Mouse (Mus musculus) cerebellum, adult 2 months (tissue): ENCODE measurements around the gene Cd93. TPM values are rescaled to one million over a fixed set of nuclear protein-coding genes. Genes with fewer than 3 reads are reported as not detected.

ENCODE experiments used
- DNase-seq, 2 experiments: peaks; one replicate each; pipeline ENCODE4 v3.0.0; 2021
- H3K27ac ChIP-seq: fragments of 200-500 bp; 2 replicates; pipeline ENCODE4 v1.5.1; 2012; ENCODE audit warnings: low read length, control low read depth, inconsistent platforms; ENCODE audit not compliant: insufficient read depth
- H3K27me3 ChIP-seq: fragments of 200-500 bp; 2 replicates; pipeline ENCODE4 v1.6.1; 2012; ENCODE audit warnings: inconsistent platforms, mild to moderate bottlenecking, low read length, moderate library complexity; ENCODE audit not compliant: control insufficient read depth, insufficient read depth
- H3K4me1 ChIP-seq: fragments of 200-500 bp; 2 replicates; pipeline ENCODE4 v1.6.1; 2011; ENCODE audit warnings: low read length; ENCODE audit not compliant: control insufficient read depth, insufficient read depth
- H3K4me3 ChIP-seq: fragments of 200-500 bp; replicated peaks from 2 replicates; pipeline ENCODE3; 2011; ENCODE audit warnings: mild to moderate bottlenecking, low read depth, low read length, control low read depth; ENCODE audit not compliant: insufficient read depth
- CTCF ChIP-seq: fragments of 200-500 bp; IDR thresholded peaks from 2 replicates; pipeline ENCODE4 v1.5.1; 2011; ENCODE audit warnings: low read depth, mild to moderate bottlenecking, control low read depth, low read length, moderate library complexity, borderline replicate concordance; ENCODE audit not compliant: insufficient read depth
- POLR2A ChIP-seq: fragments of 200-500 bp; IDR thresholded peaks from 2 replicates; pipeline ENCODE4 v1.6.1; 2011; ENCODE audit warnings: low read length, control low read depth, borderline replicate concordance; ENCODE audit not compliant: insufficient read depth
- WGBS: fragments of 180-500 bp; shearing (Covaris S2); methylation state at CpG from one replicate; pipeline ENCODE4 v1.1.7; 2018; 5-methylcytosine and 5-hydroxymethylcytosine counted together
- polyA plus RNA-seq: library from polyadenylated mRNA; depleted of rRNA; stranded (reverse); fragments of >200 nt; gene quantifications from 2 replicates; pipeline ENCODE4 v1.2.3, GENCODE M21; 2012

The Cd93 gene
- polyA plus RNA-seq, 1 experiment: 3.2 TPM

DNA sequence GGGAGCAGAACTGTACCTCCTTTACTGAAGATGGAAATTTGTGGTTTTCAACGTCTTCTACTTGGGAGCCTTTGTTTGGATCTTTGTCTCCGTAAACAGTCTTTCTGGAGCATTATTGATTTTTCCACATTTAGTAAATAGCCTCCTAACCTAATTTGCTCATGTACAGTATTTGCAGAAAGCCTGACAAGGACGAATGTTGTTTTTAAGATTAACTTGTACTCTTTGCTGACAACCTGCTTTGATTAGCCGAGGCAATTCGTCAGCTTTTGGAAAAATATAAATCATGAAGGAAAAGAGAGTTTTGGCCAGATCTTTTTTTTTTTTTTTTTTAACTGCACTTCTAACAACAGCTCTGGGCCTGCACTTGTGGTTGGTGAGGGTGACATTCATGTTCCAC is 7.3 kb upstream of the Cd93 start:
- DNase-seq: no peak
- Histone ChIP-seq H3K4me3 (no peak overlapping the region), H3K27me3 (no peaks in the 10 kb centered on the region), H3K27ac (no peak overlapping the region), H3K4me1 (no peaks in the 10 kb centered on the region)
- TF ChIP-seq CTCF: no peak
- TF ChIP-seq POLR2A: no peak
- WGBS: 92% methylated on average over 5 of the region's 5 CpGs

- no peak for DNase-seq
- TF ChIP-seq POLR2A (no peak), CTCF (no peak)
- Histone ChIP-seq H3K27ac (no peak overlapping the region), H3K27me3 (no peaks in the 10 kb centered on the region), H3K4me1 (no peaks in the 10 kb centered on the region), H3K4me3 (no peak overlapping the region)
- whole genome bisulfite sequencing: 88% methylated on average over 1 of the region's 1 CpGs
Observed at GRCm38 (mm10) chr2:148449659-148450058, 6.3 kb upstream of the Cd93 start.

GRCm38 (mm10) chr2:148446446-148446845 is 3.1 kb upstream of the Cd93 start:
- Histone ChIP-seq H3K27ac (no peak overlapping the region), H3K27me3 (no peaks in the 10 kb centered on the region), H3K4me1 (no peaks in the 10 kb centered on the region), H3K4me3 (no peak overlapping the region)
- DNase-seq: no peak
- WGBS: 54% methylated on average over 3 of the region's 3 CpGs
- TF ChIP-seq CTCF (no peak), POLR2A (no peak)

DNA sequence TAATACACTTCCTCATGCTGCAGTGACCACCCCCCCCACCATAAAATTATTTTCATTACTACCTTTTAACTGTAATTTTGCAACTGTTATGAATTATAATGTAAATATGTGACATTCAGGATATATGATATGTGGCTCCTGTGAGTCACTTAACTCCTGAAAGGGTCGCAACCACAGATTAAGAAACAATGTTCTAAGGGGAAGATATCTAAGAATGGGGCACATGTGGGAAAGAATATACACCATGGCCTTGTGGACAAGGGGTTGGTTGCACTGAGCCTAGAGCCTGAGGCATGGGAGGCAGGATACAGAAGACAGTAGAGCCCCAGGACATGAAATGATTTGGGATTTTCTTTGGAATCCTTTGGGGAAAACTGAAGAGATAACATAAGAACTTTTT is 2.3 kb upstream of the Cd93 start:
- whole genome bisulfite sequencing: 100% methylated on average over 1 of the region's 1 CpGs
- H3K27me3 ChIP-seq: no peaks in the 10 kb centered on the region
- no peak overlapping the region for H3K4me3 ChIP-seq
- TF ChIP-seq POLR2A (no peak), CTCF (no peak)
- no peak overlapping the region for H3K27ac ChIP-seq
- H3K4me1 ChIP-seq: no peaks in the 10 kb centered on the region
- no peak for DNase-seq

DNA sequence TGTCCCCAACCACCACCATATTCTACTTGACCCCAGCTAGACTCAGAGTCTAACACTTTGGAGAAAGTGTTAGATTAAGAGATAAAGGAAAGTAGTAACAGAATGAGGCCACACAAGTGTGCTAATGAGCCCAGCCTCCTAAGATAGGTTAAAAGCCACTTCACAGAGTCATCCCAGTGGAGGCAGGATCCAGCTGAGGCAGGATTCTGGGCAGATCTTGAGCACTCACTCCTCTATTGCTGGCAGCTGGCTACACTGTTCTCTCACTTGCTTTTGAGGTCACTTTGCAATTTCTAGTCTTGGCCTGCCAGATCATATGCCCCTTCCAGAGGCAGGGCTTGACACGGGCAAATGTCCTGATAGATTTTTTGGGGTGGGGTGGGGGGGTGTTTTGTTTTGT is 1.1 kb upstream of the Cd93 start:
- TF ChIP-seq POLR2A (no peak), CTCF (no peak)
- Histone ChIP-seq H3K27ac (no peak overlapping the region), H3K27me3 (no peaks in the 10 kb centered on the region), H3K4me3 (no peak overlapping the region), H3K4me1 (no peaks in the 10 kb centered on the region)
- WGBS: 58% methylated on average over 1 of the region's 1 CpGs
- no peak for DNase-seq

DNA sequence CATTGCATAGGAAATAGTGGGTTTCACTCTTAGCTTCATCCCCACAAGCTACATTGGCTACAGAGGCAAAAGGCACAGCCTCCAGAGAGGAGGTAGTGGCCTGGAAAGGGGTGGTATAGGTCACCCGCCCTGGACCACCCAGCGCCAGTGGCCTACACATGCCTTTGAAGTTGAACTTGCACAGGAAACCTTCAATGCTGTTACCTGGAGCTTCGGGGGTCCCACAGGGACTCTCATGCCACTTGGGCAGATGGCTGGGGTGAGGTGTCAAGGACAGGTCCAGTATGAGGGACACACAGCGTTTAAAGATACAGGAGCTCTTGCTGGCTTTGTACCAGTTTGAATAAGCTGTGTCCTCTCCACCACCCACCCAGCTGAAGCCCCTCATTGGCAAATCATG is 653 bp downstream of the Cd93 start:
- no peak overlapping the region for H3K4me3 ChIP-seq
- WGBS: 81% methylated on average over 4 of the region's 4 CpGs
- no peaks in the 10 kb centered on the region for H3K27me3 ChIP-seq
- DNase-seq: no peak
- H3K4me1 ChIP-seq: no peaks in the 10 kb centered on the region
- no peak overlapping the region for H3K27ac ChIP-seq
- no peak for TF ChIP-seq CTCF
- no peak for TF ChIP-seq POLR2A

- WGBS: 5% methylated on average over 4 of the region's 4 CpGs
- no peaks in the 10 kb centered on the region for H3K27me3 ChIP-seq
- no peak overlapping the region for H3K27ac ChIP-seq
- no peak overlapping the region for H3K4me3 ChIP-seq
- TF ChIP-seq POLR2A (no peak), CTCF (no peak)
- H3K4me1 ChIP-seq: no peaks in the 10 kb centered on the region
- DNase-seq: peak in 1 of 2 experiments; percentile 10
Observed at GRCm38 (mm10) chr2:148442172-148442571, 1.2 kb downstream of the Cd93 start.

DNA sequence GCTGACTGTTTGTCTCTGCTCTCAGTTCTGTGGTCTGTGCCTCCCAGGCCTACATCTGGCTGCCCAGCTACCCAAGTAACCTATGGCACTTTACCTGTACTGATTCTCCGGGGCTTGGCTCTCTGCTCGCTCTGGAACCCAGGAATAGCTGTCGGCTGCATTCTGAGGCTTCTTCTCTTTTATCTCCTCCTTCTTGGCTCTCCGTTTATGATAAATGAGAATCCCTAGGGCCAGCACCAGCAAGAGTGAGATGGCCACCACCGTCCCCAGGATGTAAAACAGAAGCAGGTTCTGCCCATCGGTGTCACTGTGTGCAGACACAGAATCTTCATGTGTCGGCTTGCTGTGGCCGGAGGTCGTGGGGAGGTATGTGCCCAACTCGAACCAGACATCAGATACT is 1.9 kb downstream of the Cd93 start:
- no peak overlapping the region for H3K27ac ChIP-seq
- no peak for TF ChIP-seq CTCF
- no peak for TF ChIP-seq POLR2A
- 86% methylated on average over 10 of the region's 10 CpGs for WGBS
- no peak for DNase-seq
- no peak overlapping the region for H3K4me3 ChIP-seq
- H3K27me3 ChIP-seq: no peaks in the 10 kb centered on the region
- no peaks in the 10 kb centered on the region for H3K4me1 ChIP-seq
